Mouse (Mus musculus) frontal cortex, postnatal 10 days (tissue): ENCODE results near the gene Rfc2.

Experiments
- DNase-seq, 2 experiments: peaks; one replicate each; pipeline ENCODE4 v3.0.0; 2022; ENCODE audit warnings: low spot score in 2 of 2, mixed read lengths in 1 of 2

Rfc2 gene

GRCm38 (mm10) chr5:134609916-134610643, 28.9 kb downstream of the Rfc2 start:
- DNase-seq = no peak

- no peak for DNase-seq
Measured at GRCm38 (mm10) chr5:134611810-134612521, 30.8 kb downstream of the Rfc2 start.

- DNase-seq = no peak
Measured at GRCm38 (mm10) chr5:134613727-134614126, 32.6 kb downstream of the Rfc2 start.

GRCm38 (mm10) chr5:134614296-134614695, 33.1 kb downstream of the Rfc2 start:
- no peak for DNase-seq

DNA sequence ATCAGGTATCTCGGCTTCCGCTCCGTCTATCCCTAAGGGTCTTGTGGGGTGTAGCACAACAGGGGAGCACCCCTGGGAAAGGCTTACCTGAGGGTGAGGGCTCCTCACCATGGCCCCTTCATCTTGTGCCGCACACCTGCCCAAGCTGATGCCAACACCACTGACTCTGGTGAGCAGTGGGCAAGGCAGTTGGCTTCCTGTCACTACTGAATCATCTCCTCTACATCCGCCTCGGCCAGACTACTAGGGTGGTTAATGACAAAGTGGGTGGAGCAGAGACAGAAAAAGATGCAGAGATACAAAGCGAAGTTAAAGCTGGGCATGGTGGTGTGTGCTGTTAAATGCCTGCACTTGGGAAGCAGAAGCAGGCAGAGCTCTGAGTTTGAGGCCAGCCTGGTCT, 33.6 kb downstream of the Rfc2 start, which contains the start of gene Lat2:
TSS of gene Lat2 (minus strand) at position 224 of the 400 bp plus-strand sequence.
- no peak for DNase-seq

- DNase-seq = no peak
Measured at GRCm38 (mm10) chr5:134615380-134615779, 34.2 kb downstream of the Rfc2 start.

DNA sequence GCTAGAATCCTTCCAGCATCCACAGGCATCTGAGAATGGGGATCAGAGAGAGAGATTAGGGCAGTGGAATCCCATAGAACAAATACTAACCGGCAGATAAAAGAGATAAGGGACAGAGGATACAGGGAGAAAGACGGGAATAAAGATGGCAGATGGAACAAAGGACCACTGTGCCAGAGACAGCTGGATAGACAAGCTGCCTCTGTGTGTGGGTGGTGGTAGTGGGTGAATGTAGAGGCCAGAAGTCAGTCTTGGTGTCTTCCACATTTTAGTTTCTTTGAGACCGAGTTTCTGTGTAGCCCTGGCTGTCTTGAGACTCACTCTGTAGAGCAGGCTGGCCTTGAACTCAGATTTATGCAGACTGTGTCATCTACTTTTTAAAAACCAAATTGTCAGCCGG, 34.6 kb downstream of the Rfc2 start:
- no peak for DNase-seq

DNA sequence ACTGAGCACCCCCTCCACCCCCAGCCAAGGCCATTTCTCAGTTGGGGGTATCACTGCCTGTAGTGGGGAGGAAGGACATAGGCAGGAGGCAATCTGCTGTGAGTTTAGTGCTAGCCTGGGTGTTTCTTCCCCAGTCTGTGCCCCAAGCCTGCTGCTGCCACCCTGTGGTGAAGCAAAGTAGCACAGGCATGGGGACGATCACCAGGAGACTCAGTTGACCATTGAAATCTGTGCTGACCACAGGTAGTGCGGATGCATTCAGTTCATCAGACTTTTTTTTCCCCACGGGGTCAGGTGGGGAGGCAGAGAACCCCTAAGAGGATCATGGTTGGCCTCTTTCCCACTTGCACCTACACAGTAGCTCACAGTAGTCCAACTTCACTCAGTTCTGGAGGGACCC, 35.9 kb downstream of the Rfc2 start:
- DNase-seq = peak in 1 of 2 experiments; percentile 52

- no peak for DNase-seq
Measured at GRCm38 (mm10) chr5:134620457-134620856, 39.3 kb downstream of the Rfc2 start.

DNA sequence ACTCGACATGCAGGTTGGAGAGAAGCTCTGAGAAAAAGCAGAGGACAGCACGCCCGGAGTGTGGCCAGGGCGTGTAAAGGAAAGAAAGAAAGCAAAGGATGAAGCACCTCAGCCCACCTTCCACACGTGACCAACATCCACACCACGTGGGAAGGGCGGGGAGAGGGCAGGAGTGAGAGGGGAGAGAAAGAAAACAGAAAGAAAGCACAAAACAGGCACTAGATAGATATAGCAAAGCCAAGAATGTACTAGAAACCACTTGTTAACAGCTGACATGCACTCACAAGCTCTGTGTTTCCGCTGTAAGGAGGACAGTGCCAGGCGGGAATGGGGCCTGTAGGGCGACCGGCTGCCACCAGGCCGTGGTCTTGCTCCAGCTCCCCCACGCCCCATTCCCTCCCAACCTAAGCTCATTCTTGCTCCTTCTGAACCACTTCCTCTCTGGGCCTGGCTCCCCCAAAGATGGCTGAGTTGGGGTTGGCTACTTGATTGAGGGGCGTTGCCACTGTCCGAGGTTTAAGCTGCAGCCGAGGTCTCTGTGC, 40.0 kb downstream of the Rfc2 start:
- DNase-seq = no peak

DNA sequence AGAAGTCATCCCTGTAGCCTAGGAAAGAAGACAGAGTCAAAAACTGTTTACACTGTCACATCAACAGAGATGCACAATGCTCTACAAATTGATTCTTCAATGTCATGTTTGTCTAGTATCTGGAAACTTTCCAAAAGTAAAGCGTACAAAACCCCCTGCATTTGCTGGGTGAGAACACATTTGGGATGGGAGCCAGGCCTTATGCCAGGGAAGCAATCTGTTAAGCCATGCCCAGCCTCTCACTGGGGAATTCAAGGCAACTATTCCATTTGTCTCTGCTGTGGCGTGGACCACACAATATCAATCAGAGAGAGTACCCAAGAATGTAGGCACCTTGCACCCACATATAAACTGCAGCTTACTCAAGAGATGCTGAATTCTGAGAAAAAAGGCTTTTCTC, 40.9 kb downstream of the Rfc2 start:
- no peak for DNase-seq

DNA sequence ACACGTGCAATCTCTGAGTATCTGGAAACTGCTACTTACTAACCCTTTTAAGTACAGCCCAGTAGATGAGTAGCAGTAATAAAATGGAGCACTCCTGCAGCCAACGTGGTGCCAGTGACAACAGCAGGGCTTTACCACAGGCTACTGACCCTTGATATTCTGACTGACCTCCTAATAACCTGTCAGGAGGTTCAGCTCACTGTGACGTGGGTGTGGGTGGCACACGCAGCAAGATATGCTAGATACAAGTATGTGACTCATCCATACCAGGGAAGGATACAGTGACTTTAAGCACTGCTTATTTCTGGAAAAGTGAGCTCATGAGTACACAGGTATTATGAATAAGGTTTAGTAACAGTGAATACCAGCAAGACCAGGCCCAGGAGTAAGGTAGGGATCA, 48.3 kb downstream of the Rfc2 start:
- DNase-seq = no peak

GRCm38 (mm10) chr5:134630835-134631234, 49.7 kb downstream of the Rfc2 start:
- no peak for DNase-seq

- no peak for DNase-seq
Measured at GRCm38 (mm10) chr5:134632841-134633240, 51.7 kb downstream of the Rfc2 start.

DNA sequence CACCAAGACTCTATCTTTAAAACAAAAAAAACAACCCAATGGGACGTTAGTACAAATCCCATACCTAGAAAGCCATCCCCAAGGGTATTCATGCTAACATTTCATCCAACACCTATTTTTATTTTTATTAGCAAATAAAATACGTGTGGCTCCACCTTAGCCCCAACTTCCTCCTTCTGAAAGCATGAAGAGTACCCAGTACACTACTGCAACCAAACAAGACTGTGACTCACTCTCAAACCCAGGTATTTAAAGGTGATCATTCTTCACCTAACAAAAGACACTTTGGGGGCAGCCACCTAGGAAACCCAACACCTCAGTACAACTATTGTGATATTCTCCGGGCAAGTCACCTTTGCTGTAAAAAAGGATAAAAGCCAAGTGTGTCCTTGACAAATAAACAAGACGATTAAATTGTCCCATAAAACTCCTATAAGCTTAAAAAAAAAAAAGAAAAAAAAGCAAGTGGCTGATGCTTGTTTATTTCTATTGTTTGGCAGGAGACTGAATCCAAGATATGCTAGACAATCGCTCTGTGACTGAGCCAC, 56.7 kb downstream of the Rfc2 start:
- no peak for DNase-seq

GRCm38 (mm10) chr5:134638461-134639268, 57.5 kb downstream of the Rfc2 start:
- peak in 1 of 2 experiments; percentile 29 for DNase-seq

GRCm38 (mm10) chr5:134639269-134639682, 58.1 kb downstream of the Rfc2 start, which contains the start of gene Eif4h:
Eif4h (minus strand) TSS chr5:134639490.
- DNase-seq = peak; percentile 94 to 96

GRCm38 (mm10) chr5:134640371-134640770, 59.2 kb downstream of the Rfc2 start:
- no peak for DNase-seq

- no peak for DNase-seq
Measured at GRCm38 (mm10) chr5:134644121-134644520, 63.0 kb downstream of the Rfc2 start.

DNA sequence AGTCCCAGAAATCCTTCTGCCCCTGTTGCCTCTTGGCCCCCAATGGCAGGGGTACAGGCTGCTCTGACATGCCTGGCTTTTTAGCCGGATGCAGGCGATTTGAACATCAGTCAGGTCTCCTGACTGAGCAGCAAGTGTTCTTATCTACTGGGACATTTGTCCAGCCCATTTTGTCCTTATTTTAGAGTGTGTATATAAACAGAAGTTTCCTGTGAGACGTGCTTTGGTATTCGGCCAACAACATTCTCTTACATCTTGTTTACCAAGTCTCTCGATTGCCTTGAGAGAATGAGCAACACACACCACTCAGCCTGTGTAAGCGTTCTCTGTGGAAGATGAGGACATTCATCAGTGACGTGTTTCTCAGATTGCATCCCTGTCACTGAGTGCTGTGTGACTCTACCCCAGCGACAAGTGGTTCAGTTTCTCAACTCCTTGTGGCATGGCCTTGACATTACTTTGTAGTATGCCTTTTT, 63.5 kb downstream of the Rfc2 start:
- DNase-seq = no peak

DNA sequence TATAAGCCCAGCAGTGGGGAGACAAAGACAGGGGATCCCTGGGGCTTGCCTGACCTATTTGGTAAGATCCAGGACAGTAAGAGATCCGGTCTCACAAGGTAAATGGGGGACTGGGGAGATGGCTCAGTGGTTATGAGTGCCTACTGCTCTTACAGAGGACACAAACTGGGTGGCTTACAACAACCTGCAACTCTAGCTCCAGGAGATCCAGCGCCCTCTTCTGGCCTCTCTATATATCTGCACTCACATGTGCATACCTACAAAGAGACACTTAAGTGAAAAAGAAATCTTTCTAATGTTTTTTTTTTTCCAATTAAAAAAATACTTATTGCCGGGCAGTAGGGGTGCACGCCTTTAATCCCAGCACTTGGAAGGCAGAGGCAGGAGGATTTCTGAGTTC, 65.3 kb downstream of the Rfc2 start:
- no peak for DNase-seq

DNA sequence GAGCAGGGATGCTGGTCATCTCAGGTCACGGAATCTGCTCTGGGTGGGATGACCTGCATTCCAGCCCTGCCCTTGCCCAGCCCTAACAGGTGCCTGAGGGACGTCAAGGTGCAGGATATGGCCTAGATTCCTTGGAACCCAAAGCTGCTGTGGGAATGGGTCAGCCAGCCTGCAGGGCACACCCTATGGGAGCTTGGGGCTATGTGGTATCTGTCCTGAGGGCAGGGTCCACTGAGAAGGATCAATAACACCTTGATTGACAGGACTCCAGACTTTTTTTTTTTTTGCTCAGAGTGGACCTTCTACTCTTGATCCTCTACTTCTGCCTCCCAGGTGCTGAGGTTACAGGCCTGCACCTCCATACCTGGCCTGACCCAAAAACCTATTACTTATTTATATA, 66.2 kb downstream of the Rfc2 start:
- DNase-seq = no peak
